Mouse (Mus musculus) heart, adult 2 months (tissue): ENCODE data around the gene Kcnj4. TPM values are rescaled to one million over a fixed set of nuclear protein-coding genes. Genes with fewer than 3 reads are reported as not detected.
"Not testable (repeated sequence)": the region's sequence is repeated elsewhere in the genome, so short reads cannot be mapped to it uniquely, and the experiment has no call there.

Experiments
- DNase-seq, 2 experiments: peaks; one replicate each; pipeline ENCODE4 v3.0.0; 2021
- H3K27ac ChIP-seq: fragments of 200-600 bp; 2 replicates; pipeline ENCODE4 v1.8.1; 2022
- H3K27me3 ChIP-seq: fragments of 200-500 bp; 2 replicates; pipeline ENCODE4 v1.6.1; 2012; ENCODE audit warnings: mild to moderate bottlenecking, low read length, inconsistent platforms, mixed read lengths; ENCODE audit not compliant: control insufficient read depth, insufficient read depth
- H3K36me3 ChIP-seq: fragments of 200-500 bp; 2 replicates; pipeline ENCODE4 v1.6.1; 2012; ENCODE audit warnings: low read length, inconsistent platforms; ENCODE audit not compliant: control insufficient read depth, insufficient read depth
- H3K4me1 ChIP-seq: fragments of 200-500 bp; 2 replicates; pipeline ENCODE4 v1.6.1; 2011; ENCODE audit warnings: low read length; ENCODE audit not compliant: control insufficient read depth, insufficient read depth
- H3K4me3 ChIP-seq: fragments of 200-600 bp; 2 replicates; pipeline ENCODE4 v1.8.1; 2022
- H3K79me2 ChIP-seq: fragments of 200-500 bp; replicated peaks from 2 replicates; pipeline ENCODE4 v1.6.1; 2012; ENCODE audit warnings: mild to moderate bottlenecking, inconsistent platforms, low read length, moderate library complexity, mixed read lengths; ENCODE audit not compliant: control insufficient read depth, insufficient read depth
- H3K9ac ChIP-seq: fragments of 200-500 bp; 2 replicates; pipeline ENCODE4 v1.6.1; 2012; ENCODE audit warnings: low read depth, mild to moderate bottlenecking, control low read depth, inconsistent platforms, low read length, mixed read lengths
- CTCF ChIP-seq: fragments of 200-600 bp; IDR thresholded peaks from 2 replicates; pipeline ENCODE4 v1.8.1; 2022; ENCODE audit warnings: antibody characterized with exemption, mild to moderate bottlenecking, moderate library complexity
- EP300 ChIP-seq: fragments of 200-500 bp; IDR thresholded peaks from 2 replicates; pipeline ENCODE4 v1.6.1; 2011; ENCODE audit warnings: low read depth, low read length, control low read depth; ENCODE audit not compliant: insufficient read depth
- POLR2A ChIP-seq: fragments of 200-500 bp; IDR thresholded peaks from 2 replicates; pipeline ENCODE4 v1.6.1; 2011; ENCODE audit warnings: mild to moderate bottlenecking, low read depth, low read length, control low read depth; ENCODE audit not compliant: insufficient read depth
- WGBS: fragments of 180-500 bp; shearing (Covaris S2); methylation state at CpG from one replicate; pipeline ENCODE4 v1.1.7; 2018; 5-methylcytosine and 5-hydroxymethylcytosine counted together
- intact Hi-C: fragments of 180-260 bp; cut with DNase I; formaldehyde crosslinking; loops from one replicate; pipeline ENCODE4 v1.15.1; 2025
- polyA plus RNA-seq: library from polyadenylated mRNA; depleted of rRNA; stranded (reverse); fragments of >200 nt; gene quantifications from 2 replicates; pipeline ENCODE4 v1.2.3, GENCODE M21; 2012
- total RNA-seq, 2 experiments: library from RNA; stranded (reverse); gene quantifications; 2 replicates each; pipeline ENCODE4 v1.2.3; 2021

Gene Kcnj4
- total and polyA plus RNA-seq, 3 experiments, result 0.21 to 1.1 (median 0.50) TPM

DNA sequence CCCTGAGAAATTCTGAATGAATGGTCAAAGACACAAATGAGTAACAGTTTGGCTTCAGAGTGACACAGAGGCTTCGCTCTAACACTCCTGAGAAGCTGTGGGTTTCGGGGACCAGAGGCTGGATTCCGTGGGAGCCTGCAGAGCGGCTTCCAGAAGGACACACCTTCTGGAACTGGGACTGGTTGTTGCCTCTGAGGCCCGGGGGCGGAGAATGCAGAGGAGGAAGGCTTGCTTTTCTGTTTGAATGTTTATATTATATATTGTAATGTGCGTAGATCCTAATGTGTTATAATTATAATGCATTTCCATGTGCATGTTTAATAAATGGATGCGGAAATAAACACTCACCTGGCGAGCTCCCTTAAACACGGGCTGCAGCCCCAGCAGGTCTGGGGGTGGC is 33.9 kb downstream of the Kcnj4 start:
- H3K27ac ChIP-seq, result no peak overlapping the region
- H3K36me3 ChIP-seq, result no peaks in the 10 kb centered on the region
- intact Hi-C loops, result loop anchor here (5.0 kb wide), 1 partner anchor 136 kb away; the partner anchor contains the start of gene Dmc1
- TF ChIP-seq POLR2A, result no peak
- TF ChIP-seq EP300, result no peak
- no peaks in the 10 kb centered on the region for H3K79me2 ChIP-seq
- no peak overlapping the region for H3K9ac ChIP-seq
- no peaks in the 10 kb centered on the region for H3K27me3 ChIP-seq
- no peak for DNase-seq
- 52% methylated on average over 10 of the region's 10 CpGs for WGBS
- H3K4me3 ChIP-seq, result no peak overlapping the region
- no peaks in the 10 kb centered on the region for H3K4me1 ChIP-seq

DNA sequence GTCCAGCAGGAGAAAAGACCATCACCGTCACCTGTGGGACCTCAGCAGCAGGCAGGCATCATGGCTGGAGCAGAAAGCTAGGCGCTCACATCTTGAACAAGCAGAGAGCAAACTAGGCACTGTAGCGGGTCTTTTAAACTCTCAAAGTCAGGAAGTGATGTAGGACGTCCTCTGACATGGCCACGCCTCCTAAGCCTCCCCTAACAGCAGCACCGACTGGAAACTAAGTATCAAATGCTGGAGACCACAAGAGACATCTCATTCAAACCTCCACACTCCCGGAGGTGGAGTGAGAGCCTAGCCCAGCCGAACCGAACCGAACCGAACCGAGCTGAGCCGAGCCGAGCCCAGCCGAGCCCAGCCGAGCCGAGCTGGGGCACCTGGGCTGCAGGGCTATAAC is 34.5 kb downstream of the Kcnj4 start:
- H3K27me3 ChIP-seq, result no peaks in the 10 kb centered on the region
- TF ChIP-seq EP300 (no peak), POLR2A (no peak), CTCF (no peak)
- no peak overlapping the region for H3K9ac ChIP-seq
- no peak overlapping the region for H3K27ac ChIP-seq
- intact Hi-C loops, result loop anchor here (5.0 kb wide), 1 partner anchor 137 kb away; the partner anchor contains the start of gene Dmc1
- DNase-seq, result peak in 1 of 2 experiments; percentile 46
- no peaks in the 10 kb centered on the region for H3K4me1 ChIP-seq
- no peaks in the 10 kb centered on the region for H3K36me3 ChIP-seq
- no peaks in the 10 kb centered on the region for H3K79me2 ChIP-seq
- no peak overlapping the region for H3K4me3 ChIP-seq
- 29% methylated on average over 17 of the region's 17 CpGs for WGBS

DNA sequence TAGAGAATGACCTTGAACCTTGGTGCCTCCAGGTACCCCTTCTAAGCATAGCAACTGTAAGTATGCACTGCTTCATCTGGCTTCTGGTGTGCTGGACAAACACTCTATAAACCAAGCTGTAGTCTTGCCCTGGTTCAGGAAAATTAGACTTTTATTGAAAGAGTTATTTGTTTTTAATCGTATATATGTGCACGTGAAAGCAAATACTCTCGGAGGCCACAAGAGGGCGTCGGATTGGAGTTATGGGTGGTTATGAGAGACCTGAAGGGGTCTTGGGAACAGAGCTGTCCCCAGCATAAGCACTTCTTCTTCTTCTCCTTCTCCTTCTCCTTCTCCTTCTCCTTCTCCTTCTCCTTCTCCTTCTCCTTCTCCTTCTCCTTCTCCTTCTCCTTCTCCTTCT is 35.5 kb downstream of the Kcnj4 start:
- Histone ChIP-seq H3K4me3 (no peak overlapping the region), H3K9ac (no peak overlapping the region), H3K4me1 (no peaks in the 10 kb centered on the region), H3K27ac (no peak overlapping the region), H3K27me3 (no peaks in the 10 kb centered on the region), H3K36me3 (no peaks in the 10 kb centered on the region), H3K79me2 (no peaks in the 10 kb centered on the region)
- intact Hi-C loops, result loop anchor here (5.0 kb wide), 1 partner anchor 187 kb away; no protein-coding TSS in a partner anchor
- no peak for DNase-seq
- TF ChIP-seq CTCF, result no peak
- no peak for TF ChIP-seq EP300
- TF ChIP-seq POLR2A, result no peak
- 63% methylated on average over 5 of the region's 5 CpGs for WGBS

DNA sequence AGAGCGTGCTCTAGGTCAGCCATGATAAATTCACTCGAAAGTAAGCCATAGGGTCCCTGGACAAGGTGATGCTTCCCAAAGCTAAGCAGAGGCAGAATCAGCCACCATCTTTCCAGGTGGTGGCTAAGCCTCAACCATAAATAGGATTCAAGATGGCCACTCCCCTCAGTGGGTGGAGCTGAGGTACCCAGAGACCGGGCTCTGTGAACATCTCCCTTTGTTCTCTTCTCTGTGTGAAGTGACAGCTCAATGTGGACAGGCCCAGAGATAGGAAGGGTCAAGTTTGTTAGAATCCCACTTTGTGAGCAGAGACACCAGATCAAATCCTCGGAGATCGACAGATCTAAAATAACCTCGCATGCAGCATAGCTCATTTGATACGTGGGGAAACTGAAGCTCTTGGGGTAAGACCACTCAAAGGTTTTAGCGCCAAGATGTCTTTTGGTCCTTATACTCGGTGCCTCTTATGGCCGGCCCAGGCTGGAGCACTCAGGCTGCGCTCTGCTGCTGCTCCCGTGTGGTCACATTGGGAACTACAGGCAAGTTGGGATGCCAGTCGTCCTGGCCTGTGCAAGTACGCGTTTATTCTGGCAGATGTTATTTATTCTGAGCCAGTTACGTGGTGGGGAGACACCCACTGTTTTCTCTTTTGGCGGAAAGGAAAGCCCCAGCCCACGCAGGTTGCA is 38.3 kb downstream of the Kcnj4 start:
- 6% methylated on average over 18 of the region's 18 CpGs for WGBS
- Histone ChIP-seq H3K27me3 (peaks cover 8% of the 10 kb centered on the region; the same call in 1 of the 2 replicates), H3K9ac (no peak overlapping the region), H3K4me3 (no peak overlapping the region), H3K36me3 (no peaks in the 10 kb centered on the region), H3K79me2 (no peaks in the 10 kb centered on the region), H3K4me1 (no peaks in the 10 kb centered on the region), H3K27ac (no peak overlapping the region)
- intact Hi-C loops, result loop anchor here (1.0 to 5.0 kb wide), 5 partner anchors 54 to 242 kb away; no protein-coding TSS in a partner anchor
- TF ChIP-seq EP300 (peak; percentile 97), CTCF (no peak), POLR2A (no peak)
- DNase-seq, result peak; percentile 83 to 93

DNA sequence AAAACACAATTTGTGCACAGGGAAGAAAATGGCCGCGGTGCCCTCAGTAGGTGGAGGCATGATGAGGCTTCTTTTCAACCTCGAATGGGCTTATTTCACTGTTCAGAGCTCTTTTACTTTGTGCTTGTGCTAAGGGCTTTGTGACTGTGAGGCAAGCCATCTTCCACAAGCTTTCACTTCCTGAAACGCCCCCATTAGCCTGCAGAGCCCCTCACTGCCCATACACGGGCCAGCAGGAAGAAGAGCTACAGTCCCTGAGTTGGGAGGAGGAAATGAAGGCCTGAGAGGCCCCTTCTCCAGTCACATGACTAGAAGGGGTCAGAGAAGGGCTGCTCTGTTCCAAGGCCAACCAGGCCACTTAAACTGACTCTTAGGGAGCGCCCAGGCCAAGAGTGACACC is 48.5 kb downstream of the Kcnj4 start:
- intact Hi-C loops, result no loop called here
- Histone ChIP-seq H3K79me2 (no peaks in the 10 kb centered on the region), H3K4me3 (no peak overlapping the region), H3K9ac (no peak overlapping the region), H3K27ac (no peak overlapping the region), H3K27me3 (peaks cover 2% of the 10 kb centered on the region; the same call in 1 of the 2 replicates), H3K4me1 (peaks cover 1% of the 10 kb centered on the region), H3K36me3 (no peaks in the 10 kb centered on the region)
- no peak for DNase-seq
- 70% methylated on average over 6 of the region's 6 CpGs for WGBS
- TF ChIP-seq POLR2A, result no peak
- no peak for TF ChIP-seq EP300

DNA sequence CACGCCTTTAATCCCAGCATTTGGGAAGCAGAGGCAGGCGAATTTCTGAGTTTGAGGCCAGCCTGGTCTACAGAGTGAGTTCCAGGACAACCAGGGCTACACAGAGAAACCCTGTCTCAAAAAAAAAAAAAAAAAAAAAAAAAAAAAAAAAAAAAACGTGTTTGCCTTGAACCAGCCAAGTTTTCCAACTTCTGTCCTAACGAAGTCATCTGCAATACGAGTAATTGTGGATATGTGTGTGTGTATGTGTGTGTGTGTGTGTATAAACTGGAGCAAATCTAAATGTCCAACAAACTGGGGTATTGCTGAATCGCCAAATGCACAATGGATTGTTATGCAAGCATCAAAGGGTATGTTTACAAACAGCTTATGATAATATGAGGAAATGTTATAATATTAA is 48.9 kb downstream of the Kcnj4 start:
- WGBS, result 50% methylated on average over 6 of the region's 6 CpGs
- H3K36me3 ChIP-seq, intact Hi-C loops, DNase-seq, H3K27me3 ChIP-seq, H3K4me3 ChIP-seq, H3K4me1 ChIP-seq, H3K9ac ChIP-seq, H3K27ac ChIP-seq, H3K79me2 ChIP-seq: not testable (repeated sequence)
